Mouse (Mus musculus): ENCODE measurements around the gene Wdr66.

The Wdr66 gene

GRCm38 (mm10) chr5:123270917-123271316 is 19.0 kb downstream of the Wdr66 start:
- no peak for DNase-seq (ENCODE audit: low read depth)

DNA sequence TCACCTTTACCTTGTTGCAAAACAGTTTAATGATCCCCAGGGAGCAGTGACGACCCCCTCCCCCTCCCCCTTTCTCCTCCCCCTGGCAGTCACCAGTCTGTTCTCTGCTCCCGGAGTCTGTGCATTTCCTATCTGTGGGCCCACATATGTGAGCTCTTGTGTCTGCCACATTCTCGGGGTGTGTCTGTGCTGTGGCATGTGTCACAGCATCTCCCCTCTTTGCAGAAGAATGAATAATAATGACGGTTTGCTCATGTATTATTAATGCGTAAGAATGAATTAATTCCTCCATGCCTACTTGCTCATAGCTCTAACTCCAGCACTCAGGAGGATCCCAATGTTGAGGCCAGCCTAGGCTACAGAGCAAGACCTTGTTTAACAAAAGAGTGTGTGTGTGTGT is 21.0 kb downstream of the Wdr66 start:
- no peak for DNase-seq (ENCODE audit: low read depth)

- DNase-seq (ENCODE audit: low read depth): no peak
These were observed 24.9 kb downstream of the Wdr66 start for GRCm38 (mm10) chr5:123276636-123277341.

DNA sequence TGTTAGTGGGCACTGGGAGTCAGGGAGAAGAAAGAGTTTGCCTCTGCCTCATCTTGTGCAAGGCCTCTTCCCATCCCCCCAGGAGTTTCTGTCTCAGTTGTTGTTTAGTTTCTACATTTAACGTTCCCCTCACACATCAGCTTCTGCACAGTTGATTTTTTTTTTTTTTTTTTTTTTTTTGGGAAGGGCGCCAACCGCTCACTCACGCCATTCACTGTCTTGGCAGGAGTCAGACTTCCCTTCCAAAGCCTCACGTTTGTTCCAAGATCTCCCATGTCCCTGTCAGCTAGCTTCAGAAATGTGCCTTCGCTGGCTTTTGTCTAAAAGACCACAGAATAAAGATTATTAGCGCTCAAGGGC is 25.4 kb downstream of the Wdr66 start:
- no peak for DNase-seq (ENCODE audit: low read depth)

GRCm38 (mm10) chr5:123277704-123278103 is 25.8 kb downstream of the Wdr66 start:
- no peak for DNase-seq (ENCODE audit: low read depth)

- no peak for DNase-seq (ENCODE audit: low read depth)
These were observed 27.3 kb downstream of the Wdr66 start for GRCm38 (mm10) chr5:123279248-123279647.

- DNase-seq (ENCODE audit: low read depth): no peak
These were observed 29.6 kb downstream of the Wdr66 start for GRCm38 (mm10) chr5:123281336-123282136.

GRCm38 (mm10) chr5:123285174-123285573 is 33.3 kb downstream of the Wdr66 start:
- DNase-seq (ENCODE audit: low read depth): peak; percentile 36

GRCm38 (mm10) chr5:123288079-123288478 is 36.2 kb downstream of the Wdr66 start:
- peak; percentile 52 for DNase-seq (ENCODE audit: low read depth)

GRCm38 (mm10) chr5:123294653-123295052 is 42.8 kb downstream of the Wdr66 start:
- no peak for DNase-seq (ENCODE audit: low read depth)

- peak; percentile 28 for DNase-seq (ENCODE audit: low read depth)
These were observed 44.4 kb downstream of the Wdr66 start for GRCm38 (mm10) chr5:123296224-123296806.

DNA sequence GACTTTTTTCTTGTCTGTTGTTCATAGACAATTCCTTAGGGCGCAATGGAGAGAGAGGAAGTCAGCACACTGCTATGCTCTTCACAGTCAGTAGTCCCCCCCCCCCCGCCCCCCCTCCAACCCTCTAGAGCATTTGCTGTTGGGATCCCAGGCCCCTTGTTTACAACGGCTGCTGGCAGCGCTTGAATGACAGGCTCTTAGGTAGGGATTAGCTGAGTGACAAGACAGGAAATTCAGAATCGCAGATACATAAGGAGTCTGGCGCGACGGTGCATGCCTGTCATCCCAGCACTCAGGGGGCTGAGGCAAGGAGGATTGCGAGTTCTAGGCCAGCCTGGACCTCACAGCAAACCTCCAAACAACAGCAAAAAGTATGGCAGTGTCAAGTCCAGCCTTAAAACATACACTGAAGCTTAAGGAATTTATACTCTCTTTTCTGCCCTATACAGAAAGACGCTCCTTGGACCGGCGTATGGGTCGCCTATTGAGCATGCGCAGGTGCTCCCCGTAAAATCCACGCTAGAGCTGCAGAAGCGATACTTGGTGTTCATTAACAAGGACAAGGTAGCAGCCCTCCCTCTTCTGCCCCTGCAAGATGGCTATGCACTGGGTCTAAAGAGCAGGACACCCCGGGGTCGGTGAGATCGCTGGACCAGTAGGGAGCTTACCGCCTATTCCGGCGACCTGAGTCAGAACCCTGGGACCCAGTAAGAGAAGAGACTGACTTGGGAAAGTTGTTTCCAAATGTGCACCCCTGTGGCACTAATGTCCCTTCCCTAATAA is 45.3 kb downstream of the Wdr66 start:
- no peak for DNase-seq (ENCODE audit: low read depth)

DNA sequence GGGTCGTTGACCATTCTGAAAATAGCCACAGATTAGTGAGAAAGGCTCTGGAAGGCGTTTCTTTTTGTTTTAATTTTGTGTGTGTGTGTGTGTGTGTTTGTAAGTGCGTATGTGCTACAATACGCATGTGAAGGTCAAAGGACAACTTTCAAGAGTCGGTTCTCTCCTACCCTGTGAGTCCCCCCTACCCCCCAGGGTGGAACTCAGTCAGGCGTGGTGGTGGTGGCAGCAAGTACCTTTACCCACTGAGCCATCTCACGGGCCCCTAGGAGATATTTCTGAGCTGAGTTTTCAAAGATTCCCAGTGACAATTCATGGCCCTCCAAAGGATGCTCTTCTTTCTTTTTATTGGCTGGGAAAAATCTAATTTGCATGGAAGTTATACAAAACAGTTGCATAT is 45.9 kb downstream of the Wdr66 start:
- DNase-seq (ENCODE audit: low read depth): no peak

DNA sequence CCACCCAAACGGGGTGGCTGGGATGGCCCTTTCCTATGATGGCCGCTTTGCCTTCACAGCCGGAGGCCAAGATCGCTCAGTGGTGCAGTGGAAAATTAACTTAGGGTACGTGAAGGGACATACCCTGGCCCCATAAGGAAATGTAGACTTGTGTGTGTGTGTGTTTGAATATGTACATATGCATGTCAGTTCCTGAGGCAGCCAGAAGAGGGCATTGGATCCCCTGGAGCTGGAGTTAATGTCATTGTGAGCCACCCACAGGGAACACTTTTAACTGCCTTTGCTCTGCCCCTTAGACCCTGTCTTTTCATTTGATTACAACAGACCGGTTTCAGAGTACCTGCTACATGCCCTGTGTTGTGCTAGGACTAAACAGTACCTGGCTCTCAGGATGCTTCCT is 46.6 kb downstream of the Wdr66 start:
- DNase-seq (ENCODE audit: low read depth): peak; percentile 51

DNA sequence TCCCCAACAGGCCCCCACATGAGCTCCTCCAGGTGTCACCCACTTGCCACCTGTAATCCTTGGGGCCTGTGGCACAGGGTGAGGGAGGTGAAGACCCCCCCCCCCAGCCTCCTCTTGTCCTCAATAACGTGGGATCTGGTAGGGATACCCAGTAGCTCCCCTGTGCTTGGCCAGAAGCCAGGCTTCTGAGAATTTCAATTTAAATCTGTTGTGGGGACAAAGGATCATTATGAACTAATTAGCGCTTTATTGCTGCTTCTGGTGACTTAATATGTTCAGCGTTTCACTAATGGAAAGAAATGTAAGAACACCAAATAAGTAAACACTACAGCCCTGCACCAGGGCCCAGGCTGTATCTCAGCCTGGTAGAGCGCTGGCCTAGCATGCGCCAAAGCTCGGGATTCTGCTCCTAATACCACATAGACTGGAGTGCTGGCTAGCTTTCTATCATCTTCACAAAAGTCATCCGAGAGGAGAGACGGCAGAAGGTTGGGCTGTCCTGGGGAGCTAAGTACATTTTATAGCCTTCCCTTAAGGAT is 48.7 kb downstream of the Wdr66 start:
- no peak for DNase-seq (ENCODE audit: low read depth)

DNA sequence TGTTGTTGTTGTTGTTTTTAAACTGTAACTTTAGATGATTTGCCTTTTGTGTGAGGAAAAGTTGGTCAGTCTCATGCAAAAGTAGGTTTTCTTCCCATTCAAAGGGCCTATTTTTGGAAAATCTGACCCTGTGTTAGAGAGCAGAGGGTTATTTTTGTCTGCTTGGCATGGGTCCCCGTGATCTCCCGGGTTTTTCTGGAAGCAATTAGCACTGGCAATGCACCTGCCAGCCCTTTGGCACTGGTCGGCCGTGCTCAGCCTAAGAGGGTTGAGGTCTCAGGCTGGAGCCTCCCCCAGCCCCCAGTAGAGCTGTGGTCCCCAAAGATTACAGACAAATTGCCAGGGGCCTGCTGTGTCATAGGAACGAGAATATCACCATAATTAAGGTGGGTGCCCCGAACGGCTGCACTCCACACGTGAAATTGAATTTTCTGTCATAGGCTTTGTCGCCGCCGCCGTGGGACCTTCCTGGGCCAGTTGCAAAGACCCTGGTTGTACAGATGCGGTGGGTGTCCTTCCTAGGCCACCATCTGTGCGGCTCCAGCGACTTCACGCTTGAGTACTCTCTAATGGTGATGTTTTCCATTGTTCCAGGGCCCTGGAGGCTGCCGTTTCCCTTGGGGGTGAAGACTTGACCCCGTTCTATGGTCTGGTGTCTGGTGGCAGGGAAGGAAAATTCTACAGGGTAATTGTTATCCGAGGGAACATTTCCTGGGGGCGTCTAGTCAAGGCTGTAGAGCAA is 50.0 kb downstream of the Wdr66 start:
- DNase-seq (ENCODE audit: low read depth): no peak

- DNase-seq (ENCODE audit: low read depth): no peak
These were observed 55.9 kb downstream of the Wdr66 start for GRCm38 (mm10) chr5:123307630-123308282.

DNA sequence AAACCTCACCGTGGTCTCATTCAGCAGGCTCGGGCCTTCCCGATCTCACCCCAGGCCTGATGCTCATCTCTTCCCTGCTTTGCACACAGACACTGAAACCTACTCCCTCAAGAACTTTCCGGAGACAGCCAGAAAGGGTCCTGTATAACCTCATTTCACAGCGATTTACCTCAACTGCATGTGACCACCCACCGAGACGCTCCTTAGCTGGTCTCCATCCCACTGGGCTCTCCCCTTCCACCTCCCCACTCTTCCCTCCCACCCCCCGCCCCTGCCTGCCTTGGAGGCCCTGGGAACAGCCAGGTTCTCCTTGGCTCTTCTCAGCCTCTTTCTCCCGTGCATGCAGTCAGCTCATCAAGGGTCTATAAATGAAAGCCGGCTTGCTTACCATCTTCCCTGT is 57.9 kb downstream of the Wdr66 start:
- no peak for DNase-seq (ENCODE audit: low read depth)

GRCm38 (mm10) chr5:123310221-123310620 is 58.3 kb downstream of the Wdr66 start:
- DNase-seq (ENCODE audit: low read depth): no peak

DNA sequence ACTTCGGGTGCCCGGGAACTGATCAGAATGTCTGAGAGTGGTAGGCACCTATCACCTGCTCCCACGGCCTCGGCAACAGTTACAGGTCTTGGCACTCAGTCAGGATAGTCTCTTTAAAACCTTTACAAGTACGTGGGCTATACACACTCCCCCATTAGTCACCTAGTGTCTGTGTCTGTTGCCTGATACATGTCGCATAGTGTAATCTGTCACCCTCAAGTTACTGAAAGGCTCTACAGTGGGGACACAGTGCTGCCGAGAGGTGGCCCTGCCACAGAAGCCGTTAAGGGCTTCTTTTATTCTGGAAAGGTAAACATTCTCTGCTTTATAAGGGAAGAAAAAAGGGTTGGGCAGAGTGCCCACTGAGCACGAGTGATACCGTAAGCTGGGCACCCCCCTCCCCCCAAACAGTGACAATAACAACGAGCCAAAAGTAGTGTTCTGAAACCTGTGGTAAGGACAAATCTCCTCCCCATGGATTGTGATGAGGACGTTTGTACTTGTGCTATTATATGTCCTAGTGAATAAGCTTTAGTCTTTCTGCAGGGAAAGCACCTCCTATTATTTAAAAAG is 61.2 kb downstream of the Wdr66 start:
- DNase-seq (ENCODE audit: low read depth): no peak
